Mouse (Mus musculus): ENCODE results near the gene Stard3. TPM values are rescaled to one million over a fixed set of nuclear protein-coding genes. Genes with fewer than 3 reads are reported as not detected.

Stard3 gene
- polyA plus RNA-seq, 1 experiment: 271 TPM

DNA sequence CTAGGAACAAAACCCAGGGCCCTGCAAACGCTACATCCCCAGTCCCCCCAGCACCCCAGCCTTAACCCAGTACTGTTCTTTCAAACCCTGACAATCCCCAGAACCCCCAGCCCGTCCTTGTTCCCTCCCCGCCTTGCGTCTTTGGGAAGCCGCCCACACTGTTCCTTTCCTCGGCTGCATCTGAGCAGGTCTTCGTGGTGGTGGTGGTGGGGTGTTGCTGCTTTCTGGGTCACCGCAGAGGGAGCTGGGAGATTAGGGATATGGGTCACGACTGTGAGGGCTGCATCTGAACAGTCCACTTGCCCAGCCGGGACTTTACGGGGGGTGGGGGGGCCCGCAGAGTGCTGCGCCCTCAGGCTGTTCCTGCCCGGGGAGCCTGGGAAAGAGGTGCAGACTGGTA, 3.7 kb upstream of the Stard3 start:
- no peak for TF ChIP-seq POLR2A (IDR thresholded peaks at IDR 0.05; ENCODE audit: control insufficient read depth, extremely low read depth, insufficient read depth, low read length, poor library complexity)
- TF ChIP-seq CTCF (IDR thresholded peaks at IDR 0.05; ENCODE audit: borderline replicate concordance, control insufficient read depth, extremely low read depth, insufficient read depth, low read length, poor library complexity): no peak
- H3K4me1 ChIP-seq (replicated peaks; ENCODE audit: control insufficient read depth, insufficient read depth, low read length): peaks cover 23% of the 10 kb centered on the region

DNA sequence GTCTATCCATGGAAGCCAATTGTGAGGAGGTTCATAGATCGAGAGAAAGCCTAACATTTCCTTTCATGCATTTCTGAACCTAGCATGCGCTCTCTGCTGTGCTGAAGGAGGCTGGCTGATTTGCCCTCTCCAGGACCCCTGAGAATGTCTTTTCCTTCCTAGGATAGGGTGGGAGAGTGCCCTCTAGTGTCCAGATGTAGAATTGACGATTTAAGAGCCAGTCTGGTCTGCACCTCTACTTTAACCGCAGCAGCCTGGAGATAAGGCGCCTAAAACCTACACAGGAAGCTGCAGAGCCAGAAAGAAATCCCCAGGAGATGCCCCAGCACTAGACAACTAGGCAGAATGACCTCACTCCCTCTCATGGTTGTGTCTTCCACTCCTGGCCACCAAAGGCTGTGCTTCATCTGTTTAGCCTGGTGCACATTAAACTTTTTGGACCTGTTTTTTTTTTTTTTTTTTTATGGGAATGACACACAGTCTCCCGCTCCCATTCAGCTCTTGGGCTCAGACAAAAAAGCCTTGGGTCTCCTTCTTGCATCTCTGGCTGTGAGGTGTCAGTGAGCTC, 2.4 kb upstream of the Stard3 start:
- DNase-seq: peak; percentile 68
- H3K4me3 ChIP-seq (ENCODE audit: control insufficient read depth, insufficient read depth, low read length): no peak overlapping the region
- no peaks in the 10 kb centered on the region for H3K27me3 ChIP-seq (ENCODE audit: control insufficient read depth, insufficient read depth, low read length)
- no peaks in the 10 kb centered on the region for H3K36me3 ChIP-seq (ENCODE audit: control insufficient read depth, insufficient read depth, low read length)
- WGBS: 6% methylated on average over 6 of the region's 6 CpGs
- no peak overlapping the region for H3K27ac ChIP-seq (ENCODE audit: control insufficient read depth, insufficient read depth, low read length)
- H3K4me1 ChIP-seq (replicated peaks; ENCODE audit: control insufficient read depth, insufficient read depth, low read length): peaks cover 34% of the 10 kb centered on the region
- no peak for TF ChIP-seq POLR2A (IDR thresholded peaks at IDR 0.05; ENCODE audit: control insufficient read depth, extremely low read depth, insufficient read depth, low read length, poor library complexity)
- no peak for TF ChIP-seq CTCF (IDR thresholded peaks at IDR 0.05; ENCODE audit: borderline replicate concordance, control insufficient read depth, extremely low read depth, insufficient read depth, low read length, poor library complexity)

More for the DNA sequence above, 3.7 kb upstream of the Stard3 start:
- no peak for DNase-seq
- no peak overlapping the region for H3K27ac ChIP-seq (ENCODE audit: control insufficient read depth, insufficient read depth, low read length)
- no peaks in the 10 kb centered on the region for H3K36me3 ChIP-seq (ENCODE audit: control insufficient read depth, insufficient read depth, low read length)
- H3K4me3 ChIP-seq (ENCODE audit: control insufficient read depth, insufficient read depth, low read length): no peak overlapping the region
- WGBS: 89% methylated on average over 14 of the region's 14 CpGs
- H3K27me3 ChIP-seq (ENCODE audit: control insufficient read depth, insufficient read depth, low read length): peaks cover 3% of the 10 kb centered on the region; the same call in 1 of the 2 replicates

DNA sequence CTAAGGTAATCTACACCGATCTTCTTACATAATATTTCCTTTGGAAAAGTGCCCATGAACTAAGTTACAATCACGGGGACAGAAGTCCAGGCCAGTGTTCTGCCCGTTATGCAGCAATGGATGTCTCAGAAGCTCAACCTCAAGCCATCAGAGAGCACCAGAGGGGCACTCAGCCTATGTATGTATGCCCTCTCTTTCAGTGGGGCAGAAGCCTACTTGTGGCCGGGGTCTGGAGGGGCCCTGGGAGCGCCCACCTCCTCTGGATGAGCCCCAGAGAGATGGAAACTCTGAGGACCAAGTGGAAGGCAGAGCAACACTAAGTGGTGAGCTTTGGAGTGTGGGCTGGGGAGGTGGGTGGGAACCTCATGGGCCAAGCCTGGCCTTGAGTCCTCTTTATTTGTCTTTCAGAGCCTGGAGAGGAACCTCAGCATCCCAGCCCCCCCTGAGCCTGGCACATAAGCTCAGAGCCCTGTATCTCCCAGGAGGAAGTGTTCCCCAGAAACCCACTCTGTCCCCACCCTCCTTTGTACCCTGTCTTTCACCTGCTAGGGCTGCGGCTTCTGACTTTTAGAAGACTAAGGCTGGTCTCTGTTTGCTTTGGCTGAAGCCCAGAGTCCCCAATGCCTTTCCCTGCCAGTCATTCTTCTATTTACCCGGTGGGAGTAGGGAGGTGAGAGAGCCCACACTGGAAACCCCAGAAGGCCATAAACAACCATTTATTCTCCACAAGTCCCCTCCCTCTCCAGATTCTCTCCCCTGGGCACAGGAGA, 1.4 kb upstream of the Stard3 start:
- Histone ChIP-seq H3K27me3 (ENCODE audit: control insufficient read depth, insufficient read depth, low read length) (no peaks in the 10 kb centered on the region), H3K27ac (ENCODE audit: control insufficient read depth, insufficient read depth, low read length) (no peak overlapping the region), H3K4me1 (replicated peaks; ENCODE audit: control insufficient read depth, insufficient read depth, low read length) (peaks cover 42% of the 10 kb centered on the region), H3K4me3 (ENCODE audit: control insufficient read depth, insufficient read depth, low read length) (no peak overlapping the region), H3K36me3 (ENCODE audit: control insufficient read depth, insufficient read depth, low read length) (no peaks in the 10 kb centered on the region)
- WGBS: 81% methylated on average over 7 of the region's 7 CpGs
- no peak for DNase-seq
- TF ChIP-seq CTCF (IDR thresholded peaks at IDR 0.05; ENCODE audit: borderline replicate concordance, control insufficient read depth, extremely low read depth, insufficient read depth, low read length, poor library complexity) (no peak), POLR2A (IDR thresholded peaks at IDR 0.05; ENCODE audit: control insufficient read depth, extremely low read depth, insufficient read depth, low read length, poor library complexity) (no peak)

- Histone ChIP-seq H3K4me1 (replicated peaks; ENCODE audit: control insufficient read depth, insufficient read depth, low read length) (peaks cover 42% of the 10 kb centered on the region), H3K36me3 (ENCODE audit: control insufficient read depth, insufficient read depth, low read length) (no peaks in the 10 kb centered on the region), H3K4me3 (ENCODE audit: control insufficient read depth, insufficient read depth, low read length) (peak overlapping the region; percentile 46), H3K27ac (ENCODE audit: control insufficient read depth, insufficient read depth, low read length) (peak overlapping the region; percentile 76), H3K27me3 (ENCODE audit: control insufficient read depth, insufficient read depth, low read length) (no peaks in the 10 kb centered on the region)
- TF ChIP-seq POLR2A (IDR thresholded peaks at IDR 0.05; ENCODE audit: control insufficient read depth, extremely low read depth, insufficient read depth, low read length, poor library complexity) (no peak), CTCF (IDR thresholded peaks at IDR 0.05; ENCODE audit: borderline replicate concordance, control insufficient read depth, extremely low read depth, insufficient read depth, low read length, poor library complexity) (no peak)
- WGBS: 20% methylated on average over 13 of the region's 13 CpGs
- no peak for DNase-seq
These were observed 590 bp upstream of the Stard3 start for GRCm38 (mm10) chr11:98357396-98358160.

DNA sequence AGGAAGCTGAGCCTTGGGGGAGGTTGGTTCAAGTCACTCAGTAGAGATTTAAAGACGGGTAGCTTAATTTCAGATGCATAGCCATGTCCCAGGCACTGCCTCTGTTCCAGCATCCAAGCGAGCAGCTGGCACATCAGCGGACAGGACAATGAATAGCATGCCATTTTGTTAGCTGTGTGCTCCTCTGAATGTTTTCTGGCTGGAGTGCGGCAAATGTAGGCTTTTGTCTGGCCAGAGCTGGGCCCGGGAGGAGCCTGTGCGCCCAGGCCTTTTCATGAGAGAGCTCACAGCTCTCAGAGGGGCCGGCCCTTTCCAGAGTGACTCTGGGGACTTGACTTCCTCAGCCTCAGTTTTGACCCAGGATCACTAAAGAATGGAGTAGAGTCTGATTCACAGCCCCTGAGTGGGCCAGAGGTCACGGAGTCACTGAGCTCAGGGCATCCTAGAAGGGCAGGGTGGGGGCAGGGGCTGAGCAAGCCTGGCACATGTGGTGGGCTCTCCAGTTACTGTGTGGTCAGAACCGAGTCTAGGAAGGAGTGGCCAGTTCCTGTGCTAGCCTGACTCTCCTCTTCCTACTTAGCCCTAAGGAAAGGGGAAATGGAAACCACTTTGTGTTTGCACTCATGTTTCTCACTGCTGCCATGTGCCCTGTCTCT, 2.8 kb downstream of the Stard3 start:
- H3K4me3 ChIP-seq (ENCODE audit: control insufficient read depth, insufficient read depth, low read length): no peak overlapping the region

GRCm38 (mm10) chr11:98363817-98364216, 5.6 kb downstream of the Stard3 start:
- no peak for DNase-seq
- H3K27ac ChIP-seq (ENCODE audit: control insufficient read depth, insufficient read depth, low read length): no peak overlapping the region
- peaks cover 54% of the 10 kb centered on the region for H3K4me1 ChIP-seq (replicated peaks; ENCODE audit: control insufficient read depth, insufficient read depth, low read length)
- 79% methylated on average over 5 of the region's 5 CpGs for WGBS
- TF ChIP-seq POLR2A (IDR thresholded peaks at IDR 0.05; ENCODE audit: control insufficient read depth, extremely low read depth, insufficient read depth, low read length, poor library complexity) (no peak), CTCF (IDR thresholded peaks at IDR 0.05; ENCODE audit: borderline replicate concordance, control insufficient read depth, extremely low read depth, insufficient read depth, low read length, poor library complexity) (no peak)
- H3K27me3 ChIP-seq (ENCODE audit: control insufficient read depth, insufficient read depth, low read length): no peaks in the 10 kb centered on the region
- no peaks in the 10 kb centered on the region for H3K36me3 ChIP-seq (ENCODE audit: control insufficient read depth, insufficient read depth, low read length)
- no peak overlapping the region for H3K4me3 ChIP-seq (ENCODE audit: control insufficient read depth, insufficient read depth, low read length)

More for the DNA sequence above, 2.8 kb downstream of the Stard3 start:
- Histone ChIP-seq H3K27ac (ENCODE audit: control insufficient read depth, insufficient read depth, low read length) (no peak overlapping the region), H3K36me3 (ENCODE audit: control insufficient read depth, insufficient read depth, low read length) (no peaks in the 10 kb centered on the region), H3K27me3 (ENCODE audit: control insufficient read depth, insufficient read depth, low read length) (no peaks in the 10 kb centered on the region), H3K4me1 (replicated peaks; ENCODE audit: control insufficient read depth, insufficient read depth, low read length) (peaks cover 50% of the 10 kb centered on the region)
- TF ChIP-seq POLR2A (IDR thresholded peaks at IDR 0.05; ENCODE audit: control insufficient read depth, extremely low read depth, insufficient read depth, low read length, poor library complexity) (no peak), CTCF (IDR thresholded peaks at IDR 0.05; ENCODE audit: borderline replicate concordance, control insufficient read depth, extremely low read depth, insufficient read depth, low read length, poor library complexity) (no peak)
- DNase-seq: no peak
- 64% methylated on average over 9 of the region's 9 CpGs for WGBS

Data from thymus, adult 2 months (tissue).